Mouse (Mus musculus) CH12.LX (cell line): ENCODE measurements around the gene Pus10. TPM values are rescaled to one million over a fixed set of nuclear protein-coding genes. Genes with fewer than 3 reads are reported as not detected.
A peak's percentile ranks its signal among the peaks of the same experiment; 100 is the strongest.

Experiments
- DNase-seq: peaks from one replicate; pipeline ENCODE4 v3.0.0-alpha.2; 2013; ENCODE audit errors: extremely low read depth
- H3K27ac ChIP-seq: 2 replicates; pipeline ENCODE4 v1.5.1; 2012; ENCODE audit warnings: low read depth, mild to moderate bottlenecking, control low read depth, moderate library complexity; ENCODE audit not compliant: insufficient read depth
- H3K27me3 ChIP-seq: replicated peaks from 2 replicates; pipeline ENCODE3; 2012; ENCODE audit warnings: inconsistent platforms
- H3K36me3 ChIP-seq, 2 experiments: replicated peaks in 1 of 2; 2 replicates each; pipeline versions ENCODE3 to v1.6.1; 2012; ENCODE audit warnings: inconsistent platforms in 1 of 2, low read length in 1 of 2, mild to moderate bottlenecking in 1 of 2, mixed read lengths in 1 of 2, moderate library complexity in 1 of 2; ENCODE audit not compliant: control insufficient read depth in 1 of 2, insufficient read depth in 1 of 2
- H3K4me1 ChIP-seq, 2 experiments: 2 replicates each; pipeline ENCODE4 v1.6.1; 2012; ENCODE audit warnings: inconsistent platforms in 1 of 2, moderate library complexity in 1 of 2; ENCODE audit not compliant: insufficient read depth in 2 of 2, control insufficient read depth in 1 of 2
- H3K4me2 ChIP-seq: 2 replicates; pipeline ENCODE4 v1.6.1; 2012; ENCODE audit warnings: low read depth, mild to moderate bottlenecking, control low read depth; ENCODE audit not compliant: poor library complexity, insufficient read depth, severe bottlenecking
- H3K4me3 ChIP-seq, 3 experiments: fragments of 150-350 bp in 1 of 3; sonication (generic) in 1 of 3; replicated peaks in 1 of 3; 2 replicates each; pipeline versions ENCODE3 to v1.5.1; 2011 to 2012; ENCODE audit warnings: low read depth in 2 of 3, low read length in 2 of 3, mild to moderate bottlenecking in 2 of 3, moderate library complexity in 2 of 3, control low read depth in 1 of 3, improper control_type of control experiment in 1 of 3, inconsistent platforms in 1 of 3, mixed read lengths in 1 of 3; ENCODE audit not compliant: poor library complexity in 1 of 3
- H3K79me2 ChIP-seq: replicated peaks from 2 replicates; pipeline ENCODE4 v1.6.1; 2012; ENCODE audit warnings: mild to moderate bottlenecking, moderate library complexity; ENCODE audit not compliant: control insufficient read depth, poor library complexity, insufficient read depth, severe bottlenecking; ENCODE audit errors: extremely low read depth
- H3K9ac ChIP-seq: 2 replicates; pipeline ENCODE4 v1.6.1; 2012; ENCODE audit warnings: low read depth, mild to moderate bottlenecking, control low read depth, moderate library complexity; ENCODE audit not compliant: insufficient read depth
- H3K9me3 ChIP-seq: replicated peaks from 2 replicates; pipeline ENCODE3; 2012; ENCODE audit warnings: low read length, inconsistent platforms, mixed read lengths
- CTCF ChIP-seq, 2 experiments: IDR thresholded peaks in 1 of 2; conservative IDR thresholded peaks in 1 of 2; 2 replicates each; pipeline ENCODE4 v1.5.1; 2011 to 2012; ENCODE audit warnings: low read depth in 2 of 2, low read length in 2 of 2, improper control_type of control experiment in 1 of 2, inconsistent platforms in 1 of 2, mild to moderate bottlenecking in 1 of 2, moderate library complexity in 1 of 2
- E2F4 ChIP-seq: IDR thresholded peaks from 2 replicates; pipeline ENCODE4 v1.6.1; 2011; ENCODE audit warnings: low read depth, low read length, improper control_type of control experiment; ENCODE audit not compliant: insufficient replicate concordance
- ELF1 ChIP-seq: IDR thresholded peaks from 2 replicates; pipeline ENCODE4 v1.6.1; 2014; ENCODE audit warnings: low read depth, mild to moderate bottlenecking, inconsistent platforms, low read length, improper control_type of control experiment
- GABPA ChIP-seq: IDR thresholded peaks from 2 replicates; pipeline ENCODE4 v1.6.1; 2012; ENCODE audit warnings: low read depth, low read length, improper control_type of control experiment, inconsistent platforms; ENCODE audit not compliant: insufficient replicate concordance
- HCFC1 ChIP-seq: IDR thresholded peaks from 2 replicates; pipeline ENCODE4 v1.6.1; 2012; ENCODE audit warnings: low read depth, mild to moderate bottlenecking, inconsistent platforms, low read length, improper control_type of control experiment
- IRF4 ChIP-seq: IDR thresholded peaks from 2 replicates; pipeline ENCODE4 v1.6.1; 2014; ENCODE audit warnings: low read depth, mild to moderate bottlenecking, inconsistent platforms, low read length, improper control_type of control experiment
- JUND ChIP-seq: conservative IDR thresholded peaks from 2 replicates; pipeline ENCODE4 v1.6.1; 2011; ENCODE audit warnings: low read depth, low read length, improper control_type of control experiment
- KAT2A ChIP-seq: IDR thresholded peaks from 2 replicates; pipeline ENCODE4 v1.6.1; 2012; ENCODE audit warnings: low read length, improper control_type of control experiment, inconsistent platforms; ENCODE audit not compliant: insufficient replicate concordance
- MAFK ChIP-seq: IDR thresholded peaks from 2 replicates; pipeline ENCODE4 v1.6.1; 2011; ENCODE audit warnings: low read length, improper control_type of control experiment; ENCODE audit not compliant: insufficient replicate concordance
- MAX ChIP-seq: IDR thresholded peaks from 2 replicates; pipeline ENCODE4 v1.6.1; 2011; ENCODE audit warnings: low read length, improper control_type of control experiment
- MEF2A ChIP-seq: IDR thresholded peaks from 2 replicates; pipeline ENCODE4 v1.6.1; 2014; ENCODE audit warnings: low read depth, mild to moderate bottlenecking, inconsistent platforms, low read length, improper control_type of control experiment, borderline replicate concordance
- MXI1 ChIP-seq: IDR thresholded peaks from 2 replicates; pipeline ENCODE4 v1.6.1; 2011; ENCODE audit warnings: mild to moderate bottlenecking, low read depth, low read length, improper control_type of control experiment
- MYC ChIP-seq: IDR thresholded peaks from 2 replicates; pipeline ENCODE4 v1.6.1; 2011; ENCODE audit warnings: low read depth, mild to moderate bottlenecking, improper control_type of control experiment, low read length
- NRF1 ChIP-seq: IDR thresholded peaks from 2 replicates; pipeline ENCODE4 v1.6.1; 2014; ENCODE audit warnings: low read depth, mild to moderate bottlenecking, inconsistent platforms, low read length, improper control_type of control experiment, moderate library complexity
- PAX5 ChIP-seq: IDR thresholded peaks from 2 replicates; pipeline ENCODE4 v1.6.1; 2012; ENCODE audit warnings: low read length, inconsistent platforms, mixed read lengths
- POLR2A ChIP-seq: IDR thresholded peaks from 2 replicates; pipeline ENCODE4 v1.6.1; 2011; ENCODE audit warnings: low read depth, mild to moderate bottlenecking, improper control_type of control experiment, low read length
- POLR2AphosphoS2 ChIP-seq: IDR thresholded peaks from 2 replicates; pipeline ENCODE4 v1.6.1; 2011; ENCODE audit warnings: low read depth, low read length, improper control_type of control experiment
- SMC3 ChIP-seq: IDR thresholded peaks from 2 replicates; pipeline ENCODE4 v1.6.1; 2011; ENCODE audit warnings: low read depth, low read length, improper control_type of control experiment
- UBTF ChIP-seq: IDR thresholded peaks from 2 replicates; pipeline ENCODE4 v1.6.1; 2012; ENCODE audit warnings: low read depth, mild to moderate bottlenecking, inconsistent platforms, low read length, improper control_type of control experiment, moderate library complexity
- USF2 ChIP-seq: conservative IDR thresholded peaks from 2 replicates; pipeline ENCODE4 v1.6.1; 2011; ENCODE audit warnings: low read depth, low read length, improper control_type of control experiment
- dilution Hi-C: fragments of 300-500 bp; cut with MboI; formaldehyde crosslinking; loops from 2 replicates; pipeline ENCODE4 v1.14.3; 2020; ENCODE audit warnings: low sequenced_read_pairs; ENCODE audit not compliant: extremely low pct_unique_long_range_greater_than_20kb, extremely low pct_ligation_motif_present
- in situ Hi-C: fragments of 300-500 bp; cut with MboI; formaldehyde crosslinking; loops from 3 replicates; pipeline ENCODE4 v1.14.3; 2019; ENCODE audit warnings: low sequenced_read_pairs, low pct_ligation_motif_present, low pct_unique_long_range_greater_than_20kb, mixed read lengths
- polyA plus RNA-seq: library from polyadenylated mRNA; unstranded; fragments of >175 nt; gene quantifications from 2 replicates; pipeline ENCODE4 v1.2.1, GENCODE M21; 2012; ENCODE audit warnings: low read depth; ENCODE audit not compliant: insufficient read length
- total RNA-seq, 2 experiments: library from RNA; depleted of rRNA; stranded (reverse); fragments of 300-350 nt in 1 of 2; fragments of >200 nt in 1 of 2; gene quantifications; 2 replicates each; pipeline ENCODE4 v1.2.3; 2012 to 2014

The Pus10 gene
- total and polyA plus RNA-seq, 3 experiments = 57.6 to 113 (median 92.3) TPM

GRCm38 (mm10) chr11:23778787-23779201 is 113.3 kb downstream of the Pus10 start (continued):
- TF ChIP-seq MAFK (no peak), PAX5 (no peak), KAT2A (no peak), SMC3 (peak; percentile 37), CTCF (conservative IDR thresholded peaks at IDR 0.05 in 1 of 2, IDR thresholded peaks at IDR 0.05 in 1 of 2; ENCODE audit: low read depth in 2 of 2, low read length in 2 of 2) (peak in 1 of 2 experiments; percentile 39; a peak in 1 of 4 replicates), MAX (peak; percentile 96), NRF1 (peak; percentile 34; the same call in 1 of the 2 replicates), E2F4 (peak; percentile 9; the same call in 1 of the 2 replicates)

- dilution Hi-C loops = no loop called here
- H3K4me2 ChIP-seq = no peak overlapping the region
- H3K9ac ChIP-seq = no peak overlapping the region
Observed at GRCm38 (mm10) chr11:23782038-23782437, 116.6 kb downstream of the Pus10 start.

More at GRCm38 (mm10) chr11:23782038-23782437, 116.6 kb downstream of the Pus10 start:
- Histone ChIP-seq H3K79me2 (no peaks in the 10 kb centered on the region; the same call in 1 of the 2 replicates), H3K27me3 (no peaks in the 10 kb centered on the region), H3K27ac (no peak overlapping the region), H3K9me3 (no peaks in the 10 kb centered on the region), H3K4me3 (no peak overlapping the region), H3K36me3 (no peaks in the 10 kb centered on the region), H3K4me1 (peaks cover 31 to 57% of the 10 kb centered on the region in 2 experiments)
- in situ Hi-C loops = no loop called here
- no peak for TF ChIP-seq MEF2A
- no peak for TF ChIP-seq IRF4
- no peak for TF ChIP-seq E2F4
- TF ChIP-seq GABPA = no peak
- no peak for TF ChIP-seq POLR2AphosphoS2
- TF ChIP-seq POLR2A = no peak
- no peak for TF ChIP-seq ELF1
- TF ChIP-seq MXI1 = no peak
- TF ChIP-seq JUND = no peak
- TF ChIP-seq USF2 = no peak
- no peak for TF ChIP-seq HCFC1
- TF ChIP-seq UBTF = no peak
- no peak for TF ChIP-seq MYC
- no peak for DNase-seq

Other genes with a start within 250 kb of the Pus10 start
- gene Ahsa2, start 167.6 kb upstream of the Pus10 start, total RNA-seq (2012; rRNA removed) = 51.0 and 69.5 TPM in 2 replicates
- gene Ahsa2, start 167.6 kb upstream of the Pus10 start, total RNA-seq (2014; rRNA removed) = 58.9 and 66.4 TPM in 2 replicates
- gene Ahsa2, start 167.6 kb upstream of the Pus10 start, polyA plus RNA-seq = 69.4 and 105 TPM in 2 replicates
- not detected in 2 replicates for gene 1700093K21Rik, start 144.5 kb upstream of the Pus10 start, total RNA-seq (2012; rRNA removed)
- not detected in 2 replicates for gene 1700093K21Rik, start 144.5 kb upstream of the Pus10 start, total RNA-seq (2014; rRNA removed)
- gene 1700093K21Rik, start 144.5 kb upstream of the Pus10 start, polyA plus RNA-seq = not detected in 2 replicates
- gene 0610010F05Rik, start 32.0 kb upstream of the Pus10 start, total RNA-seq (2012; rRNA removed) = 11.6 and 13.8 TPM in 2 replicates
- gene 0610010F05Rik, start 32.0 kb upstream of the Pus10 start, total RNA-seq (2014; rRNA removed) = 18.7 and 24.0 TPM in 2 replicates
- 16.4 and 18.3 TPM in 2 replicates for gene 0610010F05Rik, start 32.0 kb upstream of the Pus10 start, polyA plus RNA-seq
- gene Pex13, start 285 bp downstream of the Pus10 start, total RNA-seq (2012; rRNA removed) = 20.4 and 22.6 TPM in 2 replicates
- gene Pex13, start 285 bp downstream of the Pus10 start, total RNA-seq (2014; rRNA removed) = 21.5 and 24.9 TPM in 2 replicates
- 42.7 and 50.7 TPM in 2 replicates for gene Pex13, start 285 bp downstream of the Pus10 start, polyA plus RNA-seq
- gene Rel, start 105.3 kb downstream of the Pus10 start, total RNA-seq (2012; rRNA removed) = 21.5 and 28.4 TPM in 2 replicates
- gene Rel, start 105.3 kb downstream of the Pus10 start, total RNA-seq (2014; rRNA removed) = 21.1 and 26.2 TPM in 2 replicates
- 31.6 and 38.1 TPM in 2 replicates for gene Rel, start 105.3 kb downstream of the Pus10 start, polyA plus RNA-seq
- gene Papolg, start 229.6 kb downstream of the Pus10 start, total RNA-seq (2012; rRNA removed) = 13.3 and 13.6 TPM in 2 replicates
- gene Papolg, start 229.6 kb downstream of the Pus10 start, total RNA-seq (2014; rRNA removed) = 23.0 and 23.1 TPM in 2 replicates
- gene Papolg, start 229.6 kb downstream of the Pus10 start, polyA plus RNA-seq = 15.3 and 15.7 TPM in 2 replicates